Mouse (Mus musculus): Measurements from ENCODE around the gene Larp4b. TPM values are rescaled to one million over a fixed set of nuclear protein-coding genes. Genes with fewer than 3 reads are reported as not detected.

Gene Larp4b
- polyA plus RNA-seq, 1 experiment from 2014 or later, result 45.2 TPM

DNA sequence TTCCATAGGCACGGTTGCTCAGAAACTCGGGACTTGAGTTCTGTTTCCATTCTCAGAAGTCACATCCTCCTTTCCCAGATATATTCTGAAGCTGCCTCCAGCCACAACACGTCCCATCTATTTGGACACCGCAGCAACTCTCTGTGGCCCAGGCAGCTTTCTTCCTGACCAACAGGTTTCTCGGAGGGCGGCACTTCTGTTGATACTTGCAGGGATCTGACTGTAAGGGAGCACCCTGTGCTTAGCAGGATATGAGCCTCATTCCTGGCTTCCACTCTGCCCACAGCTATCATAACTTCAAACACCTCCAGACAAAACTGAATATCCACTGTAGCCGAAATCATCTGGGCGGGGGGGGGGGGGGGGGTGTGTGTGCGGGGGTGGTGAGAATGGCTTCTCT is 22.7 kb upstream of the Larp4b start:
- Histone ChIP-seq H3K4me3 (ENCODE audit: low read depth, low read length) (no peak overlapping the region), H3K4me1 (replicated peaks; ENCODE audit: control insufficient read depth, insufficient read depth, low read length) (no peaks in the 10 kb centered on the region), H3K9ac (ENCODE audit: low read length) (no peak overlapping the region)

DNA sequence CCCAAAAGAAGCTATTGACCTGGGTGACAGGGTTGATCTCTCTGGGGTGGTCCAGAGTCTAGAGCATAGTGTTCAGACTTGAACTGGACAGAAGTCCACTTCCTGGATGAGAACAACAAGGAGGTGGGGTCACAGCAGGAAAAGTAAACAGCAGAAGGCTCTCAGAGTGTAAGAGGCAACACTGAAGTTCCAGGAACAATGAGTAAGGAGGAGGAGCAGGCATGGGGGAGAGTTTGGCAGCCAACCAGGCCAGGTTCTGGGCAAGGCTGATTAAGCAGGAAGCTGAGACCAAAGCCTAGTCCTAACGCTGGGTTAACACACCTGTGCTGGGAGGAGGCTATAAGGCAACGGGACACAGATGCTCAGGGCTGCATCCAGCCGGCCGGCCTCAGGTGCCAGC is 19.9 kb upstream of the Larp4b start:
- no peaks in the 10 kb centered on the region for H3K9me3 ChIP-seq (ENCODE audit: control insufficient read depth, low read length)
- H3K4me2 ChIP-seq (ENCODE audit: low read length), result no peak overlapping the region
- H3K9ac ChIP-seq (ENCODE audit: low read length), result no peak overlapping the region
- DNase-seq (ENCODE audit: low spot score) (no peak), ATAC-seq (replicated peaks; ENCODE audit: low FRiP score, low TSS enrichment, low read depth) (no peak)
- no peaks in the 10 kb centered on the region for H3K4me1 ChIP-seq (replicated peaks; ENCODE audit: control insufficient read depth, insufficient read depth, low read length)
- no peaks in the 10 kb centered on the region for H3K27me3 ChIP-seq (replicated peaks; ENCODE audit: control insufficient read depth, insufficient read depth, low read length)
- no peak overlapping the region for H3K4me3 ChIP-seq (ENCODE audit: low read depth, low read length)
- no peak overlapping the region for H3K27ac ChIP-seq (ENCODE audit: low read depth)
- WGBS, result 69% methylated on average over 4 of the region's 4 CpGs
- H3K36me3 ChIP-seq (ENCODE audit: control insufficient read depth, insufficient read depth, low read length), result no peaks in the 10 kb centered on the region

More for the DNA sequence above, 22.7 kb upstream of the Larp4b start:
- WGBS, result 80% methylated on average over 9 of the region's 9 CpGs
- Histone ChIP-seq H3K36me3 (ENCODE audit: control insufficient read depth, insufficient read depth, low read length) (no peaks in the 10 kb centered on the region), H3K27ac (ENCODE audit: low read depth) (no peak overlapping the region), H3K4me2 (ENCODE audit: low read length) (no peak overlapping the region), H3K27me3 (replicated peaks; ENCODE audit: control insufficient read depth, insufficient read depth, low read length) (no peaks in the 10 kb centered on the region), H3K9me3 (ENCODE audit: control insufficient read depth, low read length) (no peaks in the 10 kb centered on the region)
- ATAC-seq (replicated peaks; ENCODE audit: low FRiP score, low TSS enrichment, low read depth) (no peak), DNase-seq (ENCODE audit: low spot score) (no peak)

- H3K9me3 ChIP-seq (ENCODE audit: control insufficient read depth, low read length), result no peaks in the 10 kb centered on the region
- H3K4me3 ChIP-seq (ENCODE audit: low read depth, low read length), result no peak overlapping the region
- no peaks in the 10 kb centered on the region for H3K4me1 ChIP-seq (replicated peaks; ENCODE audit: control insufficient read depth, insufficient read depth, low read length)
- DNase-seq (ENCODE audit: low spot score) (no peak), ATAC-seq (replicated peaks; ENCODE audit: low FRiP score, low TSS enrichment, low read depth) (no peak)
- no peak overlapping the region for H3K27ac ChIP-seq (ENCODE audit: low read depth)
- H3K9ac ChIP-seq (ENCODE audit: low read length), result no peak overlapping the region
- no peaks in the 10 kb centered on the region for H3K27me3 ChIP-seq (replicated peaks; ENCODE audit: control insufficient read depth, insufficient read depth, low read length)
- no peak overlapping the region for H3K4me2 ChIP-seq (ENCODE audit: low read length)
- WGBS, result 77% methylated on average over 7 of the region's 7 CpGs
- no peaks in the 10 kb centered on the region for H3K36me3 ChIP-seq (ENCODE audit: control insufficient read depth, insufficient read depth, low read length)
These were observed 17.7 kb upstream of the Larp4b start for GRCm38 (mm10) chr13:9075825-9076592.

DNA sequence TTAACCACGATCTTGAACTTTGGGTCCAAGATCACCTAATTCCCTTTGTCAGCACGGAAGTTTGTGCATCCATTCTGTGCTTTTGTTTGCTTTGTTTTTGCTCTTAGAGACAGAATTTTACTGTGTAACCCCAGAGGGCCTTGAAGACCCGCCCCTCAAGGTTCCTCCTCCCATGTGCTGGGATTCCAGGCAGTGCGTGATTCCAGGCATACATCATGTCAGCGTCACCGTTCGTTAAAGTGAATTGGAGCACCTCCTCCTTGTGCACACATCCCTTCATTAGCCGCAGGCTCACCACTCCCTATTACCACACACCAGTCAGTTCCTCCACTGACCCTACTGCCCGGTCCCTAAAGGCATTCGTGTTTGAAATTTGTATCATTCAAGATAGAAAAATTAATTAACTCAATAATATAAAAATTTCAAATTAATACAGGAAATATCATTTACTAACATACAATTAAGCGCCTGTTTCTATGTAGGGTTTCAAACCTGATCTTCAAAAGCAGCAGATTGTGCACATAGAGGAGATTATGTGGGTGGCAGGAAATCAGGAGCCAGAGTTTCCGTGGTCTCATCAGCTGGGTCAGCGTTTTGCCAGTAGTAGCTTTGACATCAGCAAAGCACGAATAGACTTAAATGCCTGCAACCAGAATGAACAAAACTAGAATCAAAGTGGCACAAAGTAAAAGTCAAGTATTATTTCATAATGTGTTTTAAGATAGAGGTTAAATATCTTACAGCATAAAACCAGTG is 11.4 kb upstream of the Larp4b start:
- Histone ChIP-seq H3K27ac (ENCODE audit: low read depth) (no peak overlapping the region), H3K9ac (ENCODE audit: low read length) (no peak overlapping the region), H3K9me3 (ENCODE audit: control insufficient read depth, low read length) (no peaks in the 10 kb centered on the region), H3K4me3 (ENCODE audit: low read depth, low read length) (no peak overlapping the region), H3K27me3 (replicated peaks; ENCODE audit: control insufficient read depth, insufficient read depth, low read length) (no peaks in the 10 kb centered on the region), H3K4me1 (replicated peaks; ENCODE audit: control insufficient read depth, insufficient read depth, low read length) (no peaks in the 10 kb centered on the region), H3K4me2 (ENCODE audit: low read length) (no peak overlapping the region), H3K36me3 (ENCODE audit: control insufficient read depth, insufficient read depth, low read length) (no peaks in the 10 kb centered on the region)
- DNase-seq (ENCODE audit: low spot score) (no peak), ATAC-seq (replicated peaks; ENCODE audit: low FRiP score, low TSS enrichment, low read depth) (no peak)
- 74% methylated on average over 14 of the region's 14 CpGs for WGBS

GRCm38 (mm10) chr13:9094186-9094980 is 702 bp downstream of the Larp4b start:
- H3K27ac ChIP-seq (ENCODE audit: low read depth), result peak overlapping the region; percentile 98
- peak overlapping the region; percentile 93 for H3K9ac ChIP-seq (ENCODE audit: low read length)
- H3K36me3 ChIP-seq (ENCODE audit: control insufficient read depth, insufficient read depth, low read length), result no peaks in the 10 kb centered on the region
- ATAC-seq (replicated peaks; ENCODE audit: low FRiP score, low TSS enrichment, low read depth) (peak; percentile 74), DNase-seq (ENCODE audit: low spot score) (peak; percentile 78)
- H3K9me3 ChIP-seq (ENCODE audit: control insufficient read depth, low read length), result no peaks in the 10 kb centered on the region
- under 1% methylated on average over 48 of the region's 63 CpGs for WGBS
- H3K4me3 ChIP-seq (ENCODE audit: low read depth, low read length), result peak overlapping the region; percentile 88
- peak overlapping the region; percentile 50 for H3K4me2 ChIP-seq (ENCODE audit: low read length)
- H3K4me1 ChIP-seq (replicated peaks; ENCODE audit: control insufficient read depth, insufficient read depth, low read length), result peaks cover 15% of the 10 kb centered on the region
- H3K27me3 ChIP-seq (replicated peaks; ENCODE audit: control insufficient read depth, insufficient read depth, low read length), result no peaks in the 10 kb centered on the region

DNA sequence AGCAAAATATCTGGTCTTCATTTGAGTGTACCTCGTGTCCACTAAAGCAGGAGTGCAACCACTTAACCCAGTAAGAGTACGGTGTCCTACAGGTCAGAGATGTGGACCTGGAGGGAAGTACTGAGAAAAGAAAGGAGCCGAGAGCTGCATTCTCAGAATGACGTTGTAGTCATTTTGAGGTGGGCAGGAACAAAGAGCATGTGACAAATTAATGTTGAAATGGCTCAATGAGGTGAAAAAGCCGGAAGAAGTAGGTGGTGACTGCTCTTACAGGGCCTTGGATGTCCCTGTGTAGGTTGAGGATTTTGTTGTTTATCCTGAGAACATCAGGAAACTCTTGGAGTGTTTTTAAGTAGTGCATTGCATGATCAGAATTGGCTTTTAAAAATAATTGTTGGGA is 5.6 kb downstream of the Larp4b start:
- no peaks in the 10 kb centered on the region for H3K9me3 ChIP-seq (ENCODE audit: control insufficient read depth, low read length)
- H3K9ac ChIP-seq (ENCODE audit: low read length), result no peak overlapping the region
- no peak overlapping the region for H3K4me3 ChIP-seq (ENCODE audit: low read depth, low read length)
- no peak overlapping the region for H3K27ac ChIP-seq (ENCODE audit: low read depth)
- ATAC-seq (replicated peaks; ENCODE audit: low FRiP score, low TSS enrichment, low read depth) (no peak), DNase-seq (ENCODE audit: low spot score) (no peak)
- WGBS, result 82% methylated on average over 5 of the region's 5 CpGs
- 0 out of 2 replicates have a peak, but pooled peaks cover 3% of the 10 kb centered on the region for H3K36me3 ChIP-seq (ENCODE audit: control insufficient read depth, insufficient read depth, low read length)
- peaks cover 15% of the 10 kb centered on the region for H3K4me1 ChIP-seq (replicated peaks; ENCODE audit: control insufficient read depth, insufficient read depth, low read length)
- no peaks in the 10 kb centered on the region for H3K27me3 ChIP-seq (replicated peaks; ENCODE audit: control insufficient read depth, insufficient read depth, low read length)
- no peak overlapping the region for H3K4me2 ChIP-seq (ENCODE audit: low read length)

DNA sequence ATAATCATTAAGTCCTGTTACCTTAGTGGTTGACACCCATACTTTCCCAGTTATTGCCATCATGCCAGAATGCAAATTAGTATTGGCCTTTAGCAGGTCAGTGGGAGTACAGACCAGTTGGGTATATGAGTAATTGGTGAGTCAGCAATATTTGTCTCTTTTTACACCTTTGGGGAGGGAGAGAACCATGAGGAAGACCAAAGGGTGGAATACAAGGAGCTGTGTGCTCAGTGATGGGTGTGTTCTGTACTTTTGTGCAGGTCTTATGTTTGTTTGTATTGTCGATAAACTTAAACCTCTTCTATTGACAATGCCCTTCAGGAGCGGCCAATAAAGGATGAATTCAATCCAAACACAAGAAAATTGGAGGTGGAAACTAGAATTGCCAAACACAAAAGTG is 6.8 kb downstream of the Larp4b start:
- Histone ChIP-seq H3K9ac (ENCODE audit: low read length) (no peak overlapping the region), H3K27ac (ENCODE audit: low read depth) (no peak overlapping the region), H3K36me3 (ENCODE audit: control insufficient read depth, insufficient read depth, low read length) (0 out of 2 replicates have a peak, but pooled peaks cover 3% of the 10 kb centered on the region), H3K4me1 (replicated peaks; ENCODE audit: control insufficient read depth, insufficient read depth, low read length) (peaks cover 10% of the 10 kb centered on the region), H3K4me2 (ENCODE audit: low read length) (no peak overlapping the region), H3K4me3 (ENCODE audit: low read depth, low read length) (no peak overlapping the region), H3K9me3 (ENCODE audit: control insufficient read depth, low read length) (no peaks in the 10 kb centered on the region), H3K27me3 (replicated peaks; ENCODE audit: control insufficient read depth, insufficient read depth, low read length) (no peaks in the 10 kb centered on the region)
- WGBS, result 82% methylated on average over 2 of the region's 2 CpGs
- DNase-seq (ENCODE audit: low spot score), result no peak
- ATAC-seq (replicated peaks; ENCODE audit: low FRiP score, low TSS enrichment, low read depth), result no peak

DNA sequence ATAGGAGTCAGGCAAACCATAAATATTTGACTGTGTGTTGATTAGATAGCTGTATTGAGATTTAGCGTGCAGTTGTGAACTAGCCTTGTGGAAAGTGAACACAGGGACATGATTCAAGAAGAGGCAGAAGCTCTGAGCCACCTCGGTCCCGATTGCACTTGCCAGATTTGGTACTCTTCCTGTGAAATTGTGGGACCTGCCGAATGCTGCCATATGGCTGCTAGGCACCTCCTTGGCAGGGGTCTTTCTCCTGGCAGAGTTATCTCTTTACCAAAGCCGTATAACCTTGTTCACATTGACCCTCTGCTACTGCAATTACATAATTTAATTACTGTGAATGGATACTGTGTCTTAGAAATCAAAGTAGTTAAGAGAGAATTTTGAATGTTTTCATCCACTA is 12.6 kb downstream of the Larp4b start:
- H3K27me3 ChIP-seq (replicated peaks; ENCODE audit: control insufficient read depth, insufficient read depth, low read length), result no peaks in the 10 kb centered on the region
- 0 out of 2 replicates have a peak, but pooled peaks cover 1% of the 10 kb centered on the region for H3K36me3 ChIP-seq (ENCODE audit: control insufficient read depth, insufficient read depth, low read length)
- ATAC-seq (replicated peaks; ENCODE audit: low FRiP score, low TSS enrichment, low read depth), result no peak
- H3K9me3 ChIP-seq (ENCODE audit: control insufficient read depth, low read length), result no peaks in the 10 kb centered on the region
- 70% methylated on average over 5 of the region's 5 CpGs for WGBS
- no peak overlapping the region for H3K4me3 ChIP-seq (ENCODE audit: low read depth, low read length)
- no peak overlapping the region for H3K4me2 ChIP-seq (ENCODE audit: low read length)
- no peak for DNase-seq (ENCODE audit: low spot score)
- H3K4me1 ChIP-seq (replicated peaks; ENCODE audit: control insufficient read depth, insufficient read depth, low read length), result 0 out of 2 replicates have a peak, but pooled peaks cover 3% of the 10 kb centered on the region
- H3K27ac ChIP-seq (ENCODE audit: low read depth), result no peak overlapping the region
- no peak overlapping the region for H3K9ac ChIP-seq (ENCODE audit: low read length)

All from intestine, embryonic 14.5 days (tissue).